Mouse (Mus musculus): Measurements from ENCODE around the gene Kansl3. TPM values are rescaled to one million over a fixed set of nuclear protein-coding genes. Genes with fewer than 3 reads are reported as not detected.

Kansl3 gene
- total and polyA plus RNA-seq, 3 experiments = 35.4 to 52.8 (median 49.7) TPM

GRCm38 (mm10) chr1:36307121-36307494 lies 61.9 kb downstream of the Kansl3 start:
- intact Hi-C loops (cut with DNase I) = loop anchor here (5.0 kb wide), 1 partner anchor 165 kb away; the partner anchor contains the start of gene Cnnm4
- Histone ChIP-seq H3K79me2 (replicated peaks; ENCODE audit: control insufficient read depth, insufficient read depth, low read length) (no peaks in the 10 kb centered on the region; the same call in 1 of the 2 replicates), H3K27ac (peak overlapping the region; percentile 31; the same call in 1 of the 2 replicates), H3K27me3 (ENCODE audit: control insufficient read depth, insufficient read depth, low read length) (no peaks in the 10 kb centered on the region), H3K36me3 (ENCODE audit: control insufficient read depth, insufficient read depth, low read length) (no peaks in the 10 kb centered on the region), H3K9ac (ENCODE audit: low read depth, low read length) (no peak overlapping the region), H3K4me3 (no peak overlapping the region), H3K4me1 (ENCODE audit: control insufficient read depth, insufficient read depth, low read length) (peaks cover 12% of the 10 kb centered on the region)
- whole genome bisulfite sequencing = 56% methylated on average over 7 of the region's 7 CpGs
- TF ChIP-seq CTCF (IDR thresholded peaks at IDR 0.05) = no peak
- TF ChIP-seq EP300 (IDR thresholded peaks at IDR 0.05; ENCODE audit: insufficient read depth, low read depth, low read length) = no peak
- no peak for TF ChIP-seq POLR2A (IDR thresholded peaks at IDR 0.05; ENCODE audit: insufficient read depth, low read depth, low read length)
- DNase-seq = no peak

GRCm38 (mm10) chr1:36306120-36306519 lies 62.9 kb downstream of the Kansl3 start:
- no peak for TF ChIP-seq CTCF (IDR thresholded peaks at IDR 0.05)
- no peak for TF ChIP-seq POLR2A (IDR thresholded peaks at IDR 0.05; ENCODE audit: insufficient read depth, low read depth, low read length)
- no peak for TF ChIP-seq EP300 (IDR thresholded peaks at IDR 0.05; ENCODE audit: insufficient read depth, low read depth, low read length)
- no peak for DNase-seq
- peaks cover 12% of the 10 kb centered on the region for H3K4me1 ChIP-seq (ENCODE audit: control insufficient read depth, insufficient read depth, low read length)
- no peak overlapping the region; the same call in 1 of the 2 replicates for H3K27ac ChIP-seq
- WGBS = 86% methylated on average over 6 of the region's 6 CpGs
- H3K9ac ChIP-seq (ENCODE audit: low read depth, low read length) = no peak overlapping the region
- intact Hi-C loops (cut with DNase I) = loop anchor here (5.0 kb wide), 1 partner anchor 166 kb away; the partner anchor contains the start of gene Cnnm4
- no peaks in the 10 kb centered on the region for H3K36me3 ChIP-seq (ENCODE audit: control insufficient read depth, insufficient read depth, low read length)
- H3K4me3 ChIP-seq = no peak overlapping the region
- no peaks in the 10 kb centered on the region for H3K27me3 ChIP-seq (ENCODE audit: control insufficient read depth, insufficient read depth, low read length)
- H3K79me2 ChIP-seq (replicated peaks; ENCODE audit: control insufficient read depth, insufficient read depth, low read length) = no peaks in the 10 kb centered on the region; the same call in 1 of the 2 replicates

- peaks cover 7% of the 10 kb centered on the region for H3K4me1 ChIP-seq (ENCODE audit: control insufficient read depth, insufficient read depth, low read length)
- no peaks in the 10 kb centered on the region; the same call in 1 of the 2 replicates for H3K79me2 ChIP-seq (replicated peaks; ENCODE audit: control insufficient read depth, insufficient read depth, low read length)
- TF ChIP-seq POLR2A (IDR thresholded peaks at IDR 0.05; ENCODE audit: insufficient read depth, low read depth, low read length) = no peak
- TF ChIP-seq EP300 (IDR thresholded peaks at IDR 0.05; ENCODE audit: insufficient read depth, low read depth, low read length) = no peak
- no peak for TF ChIP-seq CTCF (IDR thresholded peaks at IDR 0.05)
- peak; percentile 50 to 65 for DNase-seq
- intact Hi-C loops (cut with DNase I) = loop anchor here (5.0 kb wide), 1 partner anchor 168 kb away; the partner anchor contains the start of gene Cnnm4
- 10% methylated on average over 7 of the region's 7 CpGs for WGBS
- H3K27me3 ChIP-seq (ENCODE audit: control insufficient read depth, insufficient read depth, low read length) = no peaks in the 10 kb centered on the region
- H3K27ac ChIP-seq = peak overlapping the region; percentile 86
- H3K4me3 ChIP-seq = no peak overlapping the region
- H3K36me3 ChIP-seq (ENCODE audit: control insufficient read depth, insufficient read depth, low read length) = no peaks in the 10 kb centered on the region
- H3K9ac ChIP-seq (ENCODE audit: low read depth, low read length) = no peak overlapping the region
Measured at GRCm38 (mm10) chr1:36304764-36305163, 64.2 kb downstream of the Kansl3 start.

- H3K4me3 ChIP-seq = peak overlapping the region; percentile 39
- no peaks in the 10 kb centered on the region for H3K36me3 ChIP-seq (ENCODE audit: control insufficient read depth, insufficient read depth, low read length)
- no peaks in the 10 kb centered on the region for H3K27me3 ChIP-seq (ENCODE audit: control insufficient read depth, insufficient read depth, low read length)
- DNase-seq = peak; percentile 80 to 90
- no peaks in the 10 kb centered on the region for H3K79me2 ChIP-seq (replicated peaks; ENCODE audit: control insufficient read depth, insufficient read depth, low read length)
- intact Hi-C loops (cut with DNase I) = no loop called here
- peak overlapping the region; percentile 86 for H3K27ac ChIP-seq
- H3K9ac ChIP-seq (ENCODE audit: low read depth, low read length) = peak overlapping the region; percentile 60
- 8% methylated on average over 29 of the region's 30 CpGs for WGBS
- TF ChIP-seq POLR2A (IDR thresholded peaks at IDR 0.05; ENCODE audit: insufficient read depth, low read depth, low read length) (no peak), EP300 (IDR thresholded peaks at IDR 0.05; ENCODE audit: insufficient read depth, low read depth, low read length) (no peak), CTCF (IDR thresholded peaks at IDR 0.05) (no peak)
- H3K4me1 ChIP-seq (ENCODE audit: control insufficient read depth, insufficient read depth, low read length) = peaks cover 2% of the 10 kb centered on the region
Measured at GRCm38 (mm10) chr1:36303381-36304320, 65.3 kb downstream of the Kansl3 start.

- intact Hi-C loops (cut with DNase I) = no loop called here
- TF ChIP-seq EP300 (IDR thresholded peaks at IDR 0.05; ENCODE audit: insufficient read depth, low read depth, low read length) = no peak
- no peak for TF ChIP-seq POLR2A (IDR thresholded peaks at IDR 0.05; ENCODE audit: insufficient read depth, low read depth, low read length)
- no peak for TF ChIP-seq CTCF (IDR thresholded peaks at IDR 0.05)
- Histone ChIP-seq H3K27me3 (ENCODE audit: control insufficient read depth, insufficient read depth, low read length) (no peaks in the 10 kb centered on the region), H3K4me1 (ENCODE audit: control insufficient read depth, insufficient read depth, low read length) (no peaks in the 10 kb centered on the region), H3K9ac (ENCODE audit: low read depth, low read length) (peak overlapping the region; percentile 60), H3K79me2 (replicated peaks; ENCODE audit: control insufficient read depth, insufficient read depth, low read length) (no peaks in the 10 kb centered on the region), H3K4me3 (peak overlapping the region; percentile 39), H3K36me3 (ENCODE audit: control insufficient read depth, insufficient read depth, low read length) (no peaks in the 10 kb centered on the region), H3K27ac (peak overlapping the region; percentile 82)
- 22% methylated on average over 8 of the region's 9 CpGs for WGBS
- DNase-seq = no peak
Measured at GRCm38 (mm10) chr1:36302957-36303356, 66.0 kb downstream of the Kansl3 start.

- no peak for DNase-seq
- no peaks in the 10 kb centered on the region for H3K27me3 ChIP-seq (ENCODE audit: control insufficient read depth, insufficient read depth, low read length)
- H3K4me1 ChIP-seq (ENCODE audit: control insufficient read depth, insufficient read depth, low read length) = no peaks in the 10 kb centered on the region
- 73% methylated on average over 8 of the region's 8 CpGs for WGBS
- no peaks in the 10 kb centered on the region for H3K36me3 ChIP-seq (ENCODE audit: control insufficient read depth, insufficient read depth, low read length)
- intact Hi-C loops (cut with DNase I) = no loop called here
- no peak overlapping the region for H3K4me3 ChIP-seq
- H3K27ac ChIP-seq = no peak overlapping the region
- H3K79me2 ChIP-seq (replicated peaks; ENCODE audit: control insufficient read depth, insufficient read depth, low read length) = no peaks in the 10 kb centered on the region
- H3K9ac ChIP-seq (ENCODE audit: low read depth, low read length) = no peak overlapping the region
- TF ChIP-seq POLR2A (IDR thresholded peaks at IDR 0.05; ENCODE audit: insufficient read depth, low read depth, low read length) (no peak), EP300 (IDR thresholded peaks at IDR 0.05; ENCODE audit: insufficient read depth, low read depth, low read length) (no peak), CTCF (IDR thresholded peaks at IDR 0.05) (no peak)
Measured at GRCm38 (mm10) chr1:36302273-36302672, 66.7 kb downstream of the Kansl3 start.
